Mouse (Mus musculus) testis, adult 2 months (tissue): Measurements from ENCODE around the gene Neurl1b.

Experiments used
- CTCF ChIP-seq: fragments of 200-500 bp; IDR thresholded peaks from 2 replicates; pipeline ENCODE4 v1.5.1; 2012; ENCODE audit warnings: low read depth, mild to moderate bottlenecking, inconsistent platforms, low read length, moderate library complexity; ENCODE audit not compliant: control insufficient read depth, insufficient read depth, insufficient replicate concordance
- POLR2A ChIP-seq: fragments of 200-500 bp; IDR thresholded peaks from 2 replicates; pipeline ENCODE4 v1.6.1; 2012; ENCODE audit warnings: low read depth, mild to moderate bottlenecking, inconsistent platforms, low read length, moderate library complexity; ENCODE audit not compliant: control insufficient read depth

DNA sequence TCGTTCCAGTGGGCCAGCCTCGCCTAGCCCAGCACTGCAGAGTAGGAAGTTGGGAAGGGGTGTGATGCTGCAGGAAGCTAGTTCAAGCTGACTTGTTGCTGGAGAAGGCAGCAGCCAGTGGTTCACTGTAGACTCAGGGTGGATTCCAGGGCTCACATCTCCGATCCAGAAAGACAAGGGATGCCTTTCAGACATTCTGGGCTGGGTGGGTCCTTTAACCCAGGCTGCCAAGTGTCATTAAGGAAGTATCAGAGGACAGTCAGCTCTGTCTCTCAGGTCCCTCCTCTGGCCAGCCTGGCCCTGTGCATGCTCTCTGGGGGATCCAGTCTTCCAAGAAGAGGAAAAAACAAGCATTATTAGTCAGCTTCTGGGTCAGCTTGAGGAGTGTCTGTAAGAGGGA, 26.5 kb upstream of the Neurl1b start:
- no peak for TF ChIP-seq CTCF
- TF ChIP-seq POLR2A: no peak
